Mouse (Mus musculus) myocyte (in vitro differentiated cells): ENCODE measurements around the gene Sugt1.

Experiments
- MAX ChIP-seq: IDR thresholded peaks from one replicate; pipeline ENCODE4 v1.6.1; 2011; ENCODE audit warnings: low read depth, mild to moderate bottlenecking, control low read depth
- POLR2A ChIP-seq: IDR thresholded peaks from one replicate; pipeline ENCODE4 v1.6.1; 2011; ENCODE audit warnings: low read depth, mild to moderate bottlenecking, control low read depth, moderate library complexity; ENCODE audit not compliant: insufficient read length
- USF1 ChIP-seq: IDR thresholded peaks from one replicate; pipeline ENCODE4 v1.6.1; 2011; ENCODE audit warnings: low read depth, mild to moderate bottlenecking, control low read depth, moderate library complexity

DNA sequence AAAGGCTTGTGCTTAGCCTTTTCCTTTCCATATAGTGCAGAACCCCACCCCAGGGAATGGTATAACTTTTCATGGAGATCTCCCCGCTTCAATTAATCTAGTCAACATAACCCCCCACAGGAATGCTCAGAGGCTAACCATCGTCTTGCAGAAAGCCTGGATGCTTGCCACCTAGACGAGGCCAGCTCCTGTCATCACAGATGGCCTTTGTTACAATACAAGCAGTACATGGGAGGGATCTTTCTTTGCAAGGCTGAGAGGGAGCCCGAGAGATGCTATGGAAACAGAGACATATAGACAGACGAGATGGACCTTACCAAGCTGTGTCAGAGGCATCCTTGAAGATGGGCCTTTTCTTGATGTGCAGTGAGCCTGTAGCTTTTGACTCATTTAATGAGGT is 93.2 kb downstream of the Sugt1 start:
- TF ChIP-seq MAX (no peak), POLR2A (no peak), USF1 (no peak)
